Mouse (Mus musculus) olfactory bulb, adult 2 months (tissue): ENCODE data around the gene Sun1. TPM values are rescaled to one million over a fixed set of nuclear protein-coding genes. Genes with fewer than 3 reads are reported as not detected.

ENCODE experiments used
- H3K27ac ChIP-seq: fragments of 200-500 bp; 2 replicates; pipeline ENCODE4 v1.5.1; 2012; ENCODE audit warnings: low read depth, low read length; ENCODE audit not compliant: insufficient read depth
- H3K4me1 ChIP-seq: fragments of 200-500 bp; 2 replicates; pipeline ENCODE4 v1.6.1; 2012; ENCODE audit warnings: low read length; ENCODE audit not compliant: control insufficient read depth, insufficient read depth
- H3K4me3 ChIP-seq: fragments of 200-500 bp; 2 replicates; pipeline ENCODE4 v1.5.1; 2012; ENCODE audit warnings: mild to moderate bottlenecking, low read depth, low read length, moderate library complexity; ENCODE audit not compliant: insufficient read depth
- CTCF ChIP-seq: fragments of 200-500 bp; IDR thresholded peaks from 2 replicates; pipeline ENCODE4 v1.5.1; 2012; ENCODE audit warnings: low read depth, mild to moderate bottlenecking, low read length, moderate library complexity; ENCODE audit not compliant: insufficient read depth
- POLR2A ChIP-seq: fragments of 200-500 bp; IDR thresholded peaks from 2 replicates; pipeline ENCODE4 v1.6.1; 2012; ENCODE audit warnings: mild to moderate bottlenecking, low read depth, low read length, moderate library complexity; ENCODE audit not compliant: insufficient read depth
- WGBS: fragments of 180-500 bp; shearing (Covaris S2); methylation state at CpG from one replicate; pipeline ENCODE4 v1.1.7; 2018; 5-methylcytosine and 5-hydroxymethylcytosine counted together
- polyA plus RNA-seq: library from polyadenylated mRNA; stranded (reverse); fragments of >200 nt; gene quantifications from 2 replicates; pipeline ENCODE4 v1.2.4, GENCODE M21; 2012; ENCODE audit warnings: low replicate concordance; ENCODE audit not compliant: missing spikeins, insufficient read depth, insufficient read length

Gene Sun1
- polyA plus RNA-seq, 1 experiment = not detected

DNA sequence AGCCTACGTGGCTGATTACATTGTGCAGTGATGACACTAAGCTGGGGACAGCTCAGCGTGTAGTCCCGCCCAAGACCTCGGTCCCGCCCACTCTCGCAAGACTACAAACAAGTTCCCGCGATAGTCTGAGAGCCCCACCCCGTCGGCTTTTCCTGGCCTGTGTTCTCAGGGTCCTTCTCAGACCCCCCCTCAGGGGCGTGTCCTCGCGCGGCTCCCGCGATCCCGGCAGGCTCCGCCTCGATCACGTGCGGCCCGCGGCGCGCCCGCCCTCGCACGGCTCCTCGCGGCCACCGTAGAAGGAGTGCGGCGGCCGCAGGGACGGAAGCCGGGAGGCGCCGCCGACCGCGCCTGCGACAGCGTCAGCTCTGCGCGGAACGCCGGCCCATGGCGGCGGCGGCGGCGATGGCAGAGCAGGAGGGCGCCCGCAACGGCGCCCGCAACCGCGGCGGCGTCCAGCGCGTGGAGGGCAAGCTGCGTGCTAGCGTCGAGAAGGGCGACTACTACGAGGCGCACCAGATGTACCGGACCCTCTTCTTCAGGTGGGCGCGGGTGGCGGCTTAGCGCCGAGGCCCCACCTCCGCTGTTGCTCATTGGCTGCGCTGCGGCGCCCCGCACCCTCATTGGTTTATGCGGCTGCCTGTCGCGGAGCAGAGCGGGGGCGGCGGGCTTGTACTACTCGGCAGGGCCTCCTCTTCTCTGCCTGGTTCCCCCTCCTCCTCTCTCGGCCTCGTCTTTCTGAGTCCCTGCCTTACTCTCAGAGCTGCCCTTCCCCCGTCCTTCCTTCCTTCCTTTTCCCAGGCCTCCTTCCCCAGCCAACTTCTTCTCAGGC is 51.9 kb downstream of the Sun1 start, which contains the start of gene Get4:
Get4 (plus strand) TSS at position 244 of the 829 bp plus-strand sequence.
- no peak for TF ChIP-seq CTCF
- peak; percentile 30; the same call in 1 of the 2 replicates for TF ChIP-seq POLR2A
- H3K27ac ChIP-seq = peak within 1 kb of the TSS; percentile 95
- peaks cover 23% of the 10 kb centered on the region for H3K4me1 ChIP-seq
- H3K4me3 ChIP-seq = peak within 1 kb of the TSS; percentile 89
- WGBS = under 1% methylated on average over 90 of the region's 90 CpGs

DNA sequence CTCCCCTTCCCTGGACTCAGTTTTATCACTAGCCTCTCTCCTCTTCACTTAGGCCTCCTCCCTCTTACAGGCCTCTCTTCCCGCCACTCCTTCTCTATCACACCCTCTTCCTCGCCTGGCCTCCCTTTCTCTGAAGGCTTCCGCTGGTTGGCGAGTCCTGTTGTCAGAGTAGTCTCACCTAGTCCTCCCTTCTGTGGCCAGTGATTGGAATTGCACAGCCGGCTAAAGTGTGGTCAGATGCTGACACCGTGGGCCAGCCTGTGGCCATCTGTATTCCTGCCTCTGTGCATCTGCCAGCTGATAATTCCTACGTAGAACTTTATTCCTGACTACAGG is 52.4 kb downstream of the Sun1 start:
- no peak for TF ChIP-seq CTCF
- no peak for TF ChIP-seq POLR2A
- Histone ChIP-seq H3K4me3 (peak overlapping the region; percentile 89), H3K27ac (peak overlapping the region; percentile 18), H3K4me1 (peaks cover 24% of the 10 kb centered on the region)
- WGBS = under 1% methylated on average over 7 of the region's 7 CpGs

DNA sequence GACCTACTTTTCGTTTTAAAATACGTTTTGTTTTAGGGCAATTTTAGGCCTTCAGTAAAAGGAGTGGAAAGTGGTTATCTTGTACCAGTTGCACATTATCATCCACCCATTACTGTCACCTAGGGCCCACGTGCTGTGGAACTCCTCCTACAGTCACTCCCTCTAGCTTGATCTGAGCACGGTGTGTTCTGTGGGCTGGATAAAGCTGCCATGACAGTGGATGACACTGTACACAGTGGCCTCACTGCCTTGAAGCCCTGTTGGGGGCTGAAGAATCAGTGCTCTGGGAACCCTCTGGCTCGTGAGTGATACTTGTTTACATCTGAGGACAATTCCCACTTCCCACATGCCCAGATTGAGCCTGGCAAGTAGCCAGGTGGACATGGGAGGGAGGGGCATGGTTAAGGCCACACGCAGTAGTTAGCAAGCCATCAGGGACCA is 52.9 kb downstream of the Sun1 start:
- TF ChIP-seq POLR2A = no peak
- TF ChIP-seq CTCF = no peak
- 1% methylated on average over 6 of the region's 6 CpGs for WGBS
- Histone ChIP-seq H3K4me1 (peaks cover 24% of the 10 kb centered on the region), H3K4me3 (peak overlapping the region; percentile 89), H3K27ac (no peak overlapping the region; the same call in 1 of the 2 replicates)

DNA sequence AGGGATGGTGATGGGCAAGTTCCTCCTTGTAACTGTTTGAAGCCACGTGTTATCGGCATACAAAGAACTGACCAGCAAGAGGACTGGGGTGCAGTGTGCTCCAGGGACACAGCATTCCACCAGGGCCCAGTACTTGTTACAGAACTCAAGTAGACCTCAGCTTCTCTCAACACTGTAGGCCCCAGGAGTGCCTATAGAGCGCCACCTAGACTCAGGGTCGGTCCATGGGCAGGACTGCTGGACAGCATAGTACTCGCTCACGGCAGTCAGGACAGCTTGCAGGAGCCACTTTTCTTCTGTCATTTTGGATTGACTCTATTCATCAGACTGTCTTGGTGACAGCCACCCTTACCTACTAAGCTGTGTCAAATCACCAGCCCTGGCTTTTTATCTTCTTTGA is 54.5 kb downstream of the Sun1 start:
- Histone ChIP-seq H3K4me1 (peaks cover 26% of the 10 kb centered on the region), H3K4me3 (no peak overlapping the region), H3K27ac (no peak overlapping the region)
- 80% methylated on average over 6 of the region's 6 CpGs for WGBS
- TF ChIP-seq POLR2A = no peak
- TF ChIP-seq CTCF = no peak

DNA sequence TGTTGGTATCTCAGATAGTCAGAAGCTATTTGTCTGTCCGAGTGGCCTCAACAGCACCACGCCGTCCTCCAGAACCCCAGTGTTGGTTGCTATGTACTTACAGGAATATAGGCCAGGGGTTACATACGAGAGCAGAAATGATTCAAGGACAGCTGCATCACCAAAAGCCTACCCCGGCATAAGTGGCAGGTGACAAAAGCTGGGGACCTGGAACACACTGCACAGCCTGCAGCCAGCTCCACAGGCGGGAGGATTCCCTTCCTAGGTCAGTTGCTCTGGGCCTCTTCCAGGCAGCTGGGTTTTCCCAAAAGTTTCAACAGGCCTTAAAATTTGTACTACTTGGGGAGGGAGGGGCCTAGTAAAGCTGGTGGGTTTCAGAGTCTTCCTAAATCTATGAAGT is 55.3 kb downstream of the Sun1 start:
- WGBS = 85% methylated on average over 6 of the region's 6 CpGs
- Histone ChIP-seq H3K4me1 (peaks cover 26% of the 10 kb centered on the region), H3K4me3 (no peak overlapping the region), H3K27ac (no peak overlapping the region)
- TF ChIP-seq POLR2A = no peak
- TF ChIP-seq CTCF = no peak

DNA sequence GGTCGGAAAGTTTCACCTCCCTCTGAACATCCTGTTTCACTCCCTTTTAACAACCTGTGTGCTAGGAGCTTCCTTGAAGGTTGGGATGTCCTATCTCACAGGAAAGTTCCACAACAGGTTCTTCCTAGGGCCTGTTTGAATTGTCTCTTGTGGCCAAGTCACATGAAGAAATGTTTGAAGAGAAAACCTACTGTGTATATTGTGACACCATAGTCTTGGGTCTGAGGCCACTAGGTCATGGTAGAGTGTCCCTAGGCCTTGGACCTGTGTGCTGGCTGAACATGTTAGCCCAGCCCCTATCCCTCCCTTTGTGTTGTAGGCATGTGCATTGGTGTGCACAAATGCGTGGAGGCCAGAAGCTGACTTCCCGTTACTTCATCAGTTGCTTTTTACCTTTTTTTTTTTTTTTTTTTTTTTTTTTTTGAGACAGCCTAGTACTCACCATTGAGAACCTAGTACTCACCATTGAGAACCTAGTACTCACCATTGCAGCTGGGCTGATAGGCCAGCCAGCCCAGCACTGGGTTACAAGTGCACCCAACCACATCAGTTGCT is 55.9 kb downstream of the Sun1 start:
- 79% methylated on average over 3 of the region's 3 CpGs for WGBS
- TF ChIP-seq CTCF (no peak), POLR2A (no peak)
- H3K4me1 ChIP-seq = peaks cover 26% of the 10 kb centered on the region
- no peak overlapping the region for H3K4me3 ChIP-seq
- H3K27ac ChIP-seq = no peak overlapping the region

DNA sequence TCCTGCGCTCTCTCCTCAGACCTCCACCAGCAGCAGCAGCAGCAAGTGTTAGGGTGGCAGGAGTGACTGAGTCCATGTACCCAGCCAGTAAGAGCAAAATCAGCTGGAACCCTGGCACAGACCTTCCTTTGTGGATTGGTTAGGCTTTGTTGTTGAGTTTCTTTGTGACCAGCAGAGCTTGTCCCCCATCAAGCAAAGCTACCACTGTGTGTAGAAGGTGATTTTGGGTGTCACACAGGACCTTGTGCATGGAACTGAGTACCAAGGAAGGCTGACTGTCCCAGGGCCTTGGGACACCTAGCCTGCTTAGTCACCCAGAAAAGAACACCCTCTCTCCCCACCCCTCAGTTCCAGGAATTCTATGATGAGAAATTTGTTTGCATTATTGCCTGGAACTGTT is 56.8 kb downstream of the Sun1 start:
- H3K27ac ChIP-seq = no peak overlapping the region
- WGBS = 89% methylated on average over 1 of the region's 1 CpGs
- peaks cover 23% of the 10 kb centered on the region for H3K4me1 ChIP-seq
- TF ChIP-seq POLR2A (no peak), CTCF (no peak)
- H3K4me3 ChIP-seq = no peak overlapping the region

DNA sequence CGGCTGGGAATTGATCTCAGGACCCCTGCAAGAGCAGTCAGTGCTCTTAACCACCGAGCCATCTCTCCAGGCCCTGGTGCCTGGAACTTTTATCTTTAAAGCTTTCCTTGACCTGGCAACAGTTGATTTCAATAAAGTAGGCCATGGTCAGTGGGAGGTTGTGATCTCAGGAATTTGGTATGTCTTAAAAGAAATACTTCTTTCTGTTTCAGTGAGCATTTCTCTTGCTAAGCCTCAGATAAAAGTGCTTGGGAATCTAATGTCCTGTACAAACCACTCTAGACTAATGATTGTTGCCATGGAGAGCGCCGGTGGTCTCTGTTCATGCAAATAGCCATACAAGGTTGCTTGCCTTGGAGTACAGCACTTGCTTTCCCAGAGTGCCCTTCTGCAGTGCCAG is 57.4 kb downstream of the Sun1 start:
- Histone ChIP-seq H3K4me3 (no peak overlapping the region), H3K27ac (no peak overlapping the region), H3K4me1 (peaks cover 23% of the 10 kb centered on the region)
- TF ChIP-seq CTCF = no peak
- no peak for TF ChIP-seq POLR2A
- 42% methylated on average over 4 of the region's 4 CpGs for WGBS

DNA sequence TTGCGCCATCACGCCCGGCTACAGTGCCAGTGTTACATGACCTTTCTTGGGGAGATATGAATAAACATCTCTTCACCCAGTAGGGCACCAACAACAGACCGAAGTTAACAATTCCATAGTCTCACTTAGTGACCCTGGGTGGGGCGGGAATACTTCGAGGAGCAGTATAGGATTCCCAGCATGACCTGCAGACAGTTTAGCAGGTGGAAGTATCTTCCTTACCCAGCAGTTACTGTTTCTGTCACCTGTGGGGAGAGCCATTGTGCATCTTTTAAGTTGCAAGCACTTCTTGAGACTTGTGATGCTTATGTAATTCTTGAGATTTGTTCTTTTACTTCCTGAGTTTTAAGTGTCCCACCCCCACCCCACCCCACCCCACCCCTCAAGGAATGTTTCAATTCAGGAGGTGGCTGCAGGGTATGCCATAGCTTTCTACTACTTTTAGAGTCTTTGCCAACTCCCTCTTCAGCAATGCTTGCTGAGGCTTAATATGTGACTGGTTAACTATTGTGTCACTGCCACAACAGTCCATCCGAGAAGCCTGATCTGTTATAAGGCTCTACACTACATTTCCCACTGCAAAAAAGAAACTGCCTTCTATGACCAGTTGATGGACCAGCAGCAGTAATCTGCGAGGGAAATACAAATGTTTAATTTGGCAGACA is 58.1 kb downstream of the Sun1 start:
- Histone ChIP-seq H3K27ac (no peak overlapping the region), H3K4me3 (no peak overlapping the region), H3K4me1 (peaks cover 20% of the 10 kb centered on the region)
- TF ChIP-seq POLR2A = no peak
- TF ChIP-seq CTCF = no peak
- WGBS = 82% methylated on average over 8 of the region's 8 CpGs
